In the genomic region with DNA sequence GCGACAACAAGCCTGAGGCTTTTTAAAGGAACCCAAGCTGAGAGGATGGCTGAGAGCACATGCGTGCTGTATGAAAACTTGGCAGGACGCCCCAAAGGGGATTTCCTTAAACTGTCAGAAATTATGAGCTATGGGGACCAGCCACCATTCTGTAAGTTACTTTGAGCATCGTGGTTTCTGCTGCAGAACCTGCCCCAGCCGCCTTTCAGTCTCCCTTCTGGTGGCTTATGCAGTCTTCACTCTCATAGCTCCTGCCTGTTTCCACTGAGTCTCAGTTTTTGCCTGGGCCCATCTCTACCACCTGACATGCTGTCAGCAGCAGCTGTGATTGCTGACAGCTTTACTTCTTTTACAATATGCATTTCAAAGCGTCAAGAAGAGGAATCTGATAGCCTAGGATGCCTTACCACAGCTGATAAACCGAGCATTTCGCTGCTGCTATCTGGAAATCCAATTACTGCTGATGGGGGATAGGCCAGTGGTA, we compare ENCODE assay signal across 9 mouse cellular contexts. TPM values are rescaled to one million over a fixed set of nuclear protein-coding genes. Genes with fewer than 3 reads are reported as not detected.
DNase-seq lines count a peak whose midpoint lies in the region; ATAC-seq lines count a peak whose summit lies in the region.
"Had no signal": no experiment of that assay in that cellular context is flagged by ENCODE, and none has a peak within 500 bp of the region (broad histone marks: within the 10 kb centered on the region; RNA-seq: fewer than 3 reads in every experiment).

No protein-coding gene starts in this region.

- intact Hi-C loops in left cerebral cortex, postnatal 14 days (cut with DNase I): no loop called here
- intact Hi-C loops in left cerebral cortex, postnatal 36 days (cut with DNase I): no loop called here

- no peak; the same call in 1 of the 2 replicates for ATAC-seq in liver, embryonic 13.5 days (ENCODE audit: low read depth)

- no peaks in the 10 kb centered on the region for H3K36me3 ChIP-seq in liver, embryonic 13.5 days

- peaks cover 47% of the 10 kb centered on the region for H3K4me1 ChIP-seq in liver, embryonic 13.5 days (replicated peaks)

- peak overlapping the region; percentile 78 for H3K27ac ChIP-seq in liver, embryonic 13.5 days

- H3K27me3 ChIP-seq in liver, embryonic 13.5 days: no peaks in the 10 kb centered on the region

- H3K9ac ChIP-seq in liver, embryonic 13.5 days: peak overlapping the region; percentile 33; the same call in 1 of the 2 replicates

- WGBS in liver, embryonic 13.5 days (ENCODE audit: insufficient replicate concordance): 43% methylated on average over 8 of the region's 8 CpGs

- H3K4me3 ChIP-seq in liver, embryonic 13.5 days (replicated peaks): no peak overlapping the region

- H3K9me3 ChIP-seq in liver, embryonic 13.5 days (replicated peaks): no peaks in the 10 kb centered on the region

- peak; percentile 29 for DNase-seq in adrenal gland, postnatal 14 days
- DNase-seq in adrenal gland, adult 18-20 months (ENCODE audit: low spot score in 2 of 2): no peak
- peak; percentile 14 to 36 for DNase-seq in left cerebral cortex, postnatal 14 days (ENCODE audit: low spot score in 2 of 2)
- DNase-seq in left cerebral cortex, postnatal 36 days (ENCODE audit: low spot score in 2 of 2): no peak
- peak; percentile 49 for DNase-seq in cerebellum, adult 9-11 months
- no peak for DNase-seq in liver, embryonic 13.5 days
- no peak for DNase-seq in layer of hippocampus, adult 9-11 months
- no peak for DNase-seq in Muller cell, postnatal 12 days (ENCODE audit: inconsistent ontology term)

- H3K4me2 ChIP-seq in liver, embryonic 13.5 days: peak overlapping the region; percentile 17; the same call in 1 of the 2 replicates

RNA-seq across cellular contexts. Expression of a gene that starts 13.3 kb away (rescaled TPM):
- total RNA-seq in adrenal gland, postnatal 14 days (2021): not detected in 2 replicates
- total RNA-seq in adrenal gland, adult 18-20 months (2021): not detected
- total RNA-seq in left cerebral cortex, postnatal 14 days (2021): not detected
- total RNA-seq in left cerebral cortex, postnatal 36 days (2021): not detected
- polyA plus RNA-seq in liver, embryonic 13.5 days (2015; fragmentation: Nextera tagmentation; extraction: Ambion mirVana): 3.6 and 3.7 TPM in 2 replicates
- polyA plus RNA-seq: neural tube, embryonic 14.5 days had no signal

RNA-seq across cellular contexts. Expression of a gene that starts 29.1 kb away (rescaled TPM):
- total RNA-seq in adrenal gland, postnatal 14 days (2021): 2.1 and 2.9 TPM in 2 replicates
- 1 to 10 TPM; 2.1 TPM for total RNA-seq in adrenal gland, adult 18-20 months (2021)
- 10 to 100 TPM; 12.1 to 12.6 TPM for total RNA-seq in left cerebral cortex, postnatal 14 days (2021)
- total RNA-seq in left cerebral cortex, postnatal 36 days (2021): 10 to 100 TPM; 13.2 to 15.7 TPM
- 18.2 and 26.5 TPM in 2 replicates for polyA plus RNA-seq in liver, embryonic 13.5 days (2015; fragmentation: Nextera tagmentation; extraction: Ambion mirVana)

RNA-seq across cellular contexts. Expression of a gene that starts 40.1 kb away (rescaled TPM):
- total RNA-seq in adrenal gland, postnatal 14 days (2021): not detected in 2 replicates
- not detected for total RNA-seq in adrenal gland, adult 18-20 months (2021)
- total RNA-seq in left cerebral cortex, postnatal 14 days (2021): not detected
- total RNA-seq in left cerebral cortex, postnatal 36 days (2021): not detected
- 1.5 and 1.8 TPM in 2 replicates for polyA plus RNA-seq in liver, embryonic 13.5 days (2015; fragmentation: Nextera tagmentation; extraction: Ambion mirVana)
- polyA plus RNA-seq: neural tube, embryonic 14.5 days had no signal

RNA-seq across cellular contexts. Expression of a gene that starts 43.7 kb away (rescaled TPM):
- 1.9 and 2.7 TPM in 2 replicates for total RNA-seq in adrenal gland, postnatal 14 days (2021)
- 1 to 10 TPM; 3.9 to 5.6 TPM for total RNA-seq in adrenal gland, adult 18-20 months (2021)
- 1 to 10 TPM; 4.7 to 5.5 TPM for total RNA-seq in left cerebral cortex, postnatal 14 days (2021)
- total RNA-seq in left cerebral cortex, postnatal 36 days (2021): 1 to 10 TPM; 5.8 to 6.9 TPM
- polyA plus RNA-seq in liver, embryonic 13.5 days (2015; fragmentation: Nextera tagmentation; extraction: Ambion mirVana): 0.27 and 0.31 TPM in 2 replicates

Comparison
In these comparisons a context has a peak if more than half of its experiments do, and no peak if none do; other contexts are left out.
1. DNase-seq: peak in adrenal gland, postnatal 14 days (single experiment), left cerebral cortex, postnatal 14 days (2 of 2) and cerebellum, adult 9-11 months (single experiment); none in adrenal gland, adult 18-20 months (0 of 2), left cerebral cortex, postnatal 36 days (0 of 2), liver, embryonic 13.5 days (single experiment), layer of hippocampus, adult 9-11 months (single experiment) and Muller cell, postnatal 12 days (single experiment).